Mouse (Mus musculus) limb, embryonic 14.5 days (tissue): ENCODE measurements around the gene Rnf128. TPM values are rescaled to one million over a fixed set of nuclear protein-coding genes. Genes with fewer than 3 reads are reported as not detected.

Source experiments
- ATAC-seq: fragments of 200-750 bp; cut with Nextera tagmentation; 2 replicates; pipeline ENCODE4 v1.8.0; 2017; ENCODE audit warnings: low read depth, moderate number of reproducible peaks, moderate TSS enrichment; ENCODE audit not compliant: low FRiP score
- DNase-seq: peaks from one replicate; pipeline ENCODE4 v3.0.0-alpha.2; 2015; ENCODE audit warnings: low spot score
- H3K27ac ChIP-seq: fragments of 300-500 bp; sonication (generic); replicated peaks from 2 replicates; pipeline ENCODE4 v1.5.1; 2014; ENCODE audit warnings: low read depth, mild to moderate bottlenecking, low read length, moderate library complexity, mixed read lengths
- H3K27me3 ChIP-seq: fragments of 300-500 bp; sonication (generic); 2 replicates; pipeline ENCODE4 v1.6.1; 2014; ENCODE audit warnings: low read length, mixed read lengths; ENCODE audit not compliant: control insufficient read depth, insufficient read depth
- H3K36me3 ChIP-seq: fragments of 300-500 bp; sonication (generic); 2 replicates; pipeline ENCODE4 v1.6.1; 2014; ENCODE audit warnings: mild to moderate bottlenecking, low read length, moderate library complexity, mixed read lengths; ENCODE audit not compliant: control insufficient read depth, insufficient read depth
- H3K4me1 ChIP-seq: fragments of 300-500 bp; sonication (generic); 2 replicates; pipeline ENCODE4 v1.6.1; 2014; ENCODE audit warnings: antibody characterized with exemption, low read length, mixed read lengths; ENCODE audit not compliant: control insufficient read depth, insufficient read depth
- H3K4me2 ChIP-seq: fragments of 300-500 bp; sonication (generic); replicated peaks from 2 replicates; pipeline ENCODE4 v1.6.1; 2014; ENCODE audit warnings: low read depth, mild to moderate bottlenecking, low read length, moderate library complexity; ENCODE audit not compliant: severe bottlenecking
- H3K4me3 ChIP-seq: fragments of 300-500 bp; sonication (generic); replicated peaks from 2 replicates; pipeline ENCODE4 v1.5.1; 2014; ENCODE audit warnings: low read length
- H3K9ac ChIP-seq: fragments of 300-500 bp; sonication (generic); 2 replicates; pipeline ENCODE4 v1.6.1; 2014; ENCODE audit warnings: mild to moderate bottlenecking, low read depth, low read length, moderate library complexity; ENCODE audit not compliant: severe bottlenecking
- H3K9me3 ChIP-seq: fragments of 300-500 bp; sonication (generic); 2 replicates; pipeline ENCODE4 v1.6.1; 2016; ENCODE audit warnings: low read length; ENCODE audit not compliant: control insufficient read depth
- POLR2A ChIP-seq: fragments of 200-500 bp; IDR thresholded peaks from 2 replicates; pipeline ENCODE4 v1.8.0; 2012; ENCODE audit warnings: inconsistent platforms, mild to moderate bottlenecking, moderate library complexity, borderline replicate concordance; ENCODE audit not compliant: insufficient read depth, insufficient read length; ENCODE audit errors: extremely low read depth
- WGBS: fragments of 180-500 bp; shearing (Covaris S2); extraction: QIAGEN DNeasy Blood & Tissue Kit; methylation state at CpG from one replicate; pipeline ENCODE4 v1.1.7; 2014; 5-methylcytosine and 5-hydroxymethylcytosine counted together
- polyA plus RNA-seq, 2 experiments: library from polyadenylated mRNA; depleted of rRNA in 1 of 2; stranded (reverse) in 1 of 2; unstranded in 1 of 2; fragments of >200 nt; fragmentation: Nextera tagmentation in 1 of 2; extraction: Ambion mirVana in 1 of 2; gene quantifications; 2 replicates each; pipeline versions ENCODE4 v1.2.1 to v1.2.3; 2012 to 2014

Rnf128 gene
- polyA plus RNA-seq, 2 experiments, result 3.3 to 11.2 TPM

DNA sequence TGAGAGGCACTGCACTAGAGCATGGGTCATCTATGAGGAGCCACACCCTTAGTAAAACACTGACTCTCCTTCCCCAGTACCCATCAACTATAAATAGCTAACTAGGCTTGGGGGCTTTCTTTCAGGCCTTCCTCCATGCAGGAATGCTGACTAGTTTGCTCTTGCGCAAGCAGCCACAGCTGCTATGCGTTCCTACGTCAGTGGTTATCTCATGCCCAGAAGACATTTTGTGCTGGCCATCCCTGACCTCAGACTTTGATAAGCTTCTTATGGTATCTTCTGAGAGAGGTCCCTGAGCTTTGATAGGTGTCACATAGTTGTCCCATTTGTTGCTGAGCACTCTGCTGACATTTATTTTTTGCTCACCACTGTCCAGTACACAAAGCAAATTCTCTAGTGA lies 90.2 kb downstream of the Rnf128 start:
- Histone ChIP-seq H3K27me3 (no peaks in the 10 kb centered on the region), H3K9ac (no peak overlapping the region), H3K9me3 (no peaks in the 10 kb centered on the region), H3K27ac (no peak overlapping the region), H3K4me1 (no peaks in the 10 kb centered on the region), H3K4me2 (no peak overlapping the region), H3K36me3 (no peaks in the 10 kb centered on the region), H3K4me3 (no peak overlapping the region)
- ATAC-seq (no peak), DNase-seq (no peak)
- TF ChIP-seq POLR2A, result no peak
- WGBS, result 100% methylated on average over 3 of the region's 3 CpGs

DNA sequence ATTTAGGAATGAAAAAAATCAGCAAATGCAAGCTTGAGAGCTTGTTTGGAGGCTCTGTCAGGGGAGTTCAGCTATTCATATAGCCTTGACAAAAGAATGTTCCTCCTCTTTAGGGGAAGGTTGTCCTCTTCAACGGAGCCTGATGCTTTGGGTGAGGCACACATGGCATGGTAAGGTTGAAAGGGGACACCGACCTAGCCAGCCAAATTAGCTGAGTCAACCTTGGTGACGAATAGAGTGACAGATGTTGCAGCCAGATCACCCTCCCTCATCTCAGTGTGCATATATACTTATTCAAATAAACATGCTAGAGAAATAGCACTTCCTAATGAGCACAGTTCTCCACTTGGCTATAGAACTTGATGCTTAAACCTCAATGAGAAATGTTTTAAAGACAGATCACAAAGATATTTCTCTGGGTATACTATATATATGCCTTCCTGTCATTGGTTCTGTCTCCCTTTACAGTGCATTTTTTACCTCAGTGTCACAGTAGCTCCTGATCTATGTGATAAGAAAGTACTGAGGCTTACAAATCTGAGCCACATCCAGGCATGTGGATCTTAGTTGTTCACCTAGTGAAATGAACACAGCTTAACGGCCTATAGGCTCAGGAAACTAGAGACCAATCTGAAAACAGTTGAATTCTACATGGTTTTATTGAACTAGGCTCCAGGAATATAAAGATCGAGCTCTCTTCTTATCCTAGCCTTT lies 91.4 kb downstream of the Rnf128 start:
- Histone ChIP-seq H3K9ac (no peak overlapping the region), H3K4me2 (no peak overlapping the region), H3K4me1 (no peaks in the 10 kb centered on the region), H3K36me3 (no peaks in the 10 kb centered on the region), H3K27ac (no peak overlapping the region), H3K27me3 (no peaks in the 10 kb centered on the region), H3K9me3 (no peaks in the 10 kb centered on the region), H3K4me3 (no peak overlapping the region)
- no peak for ATAC-seq
- DNase-seq, result no peak
- TF ChIP-seq POLR2A, result no peak
- 67% methylated on average over 5 of the region's 5 CpGs for WGBS

DNA sequence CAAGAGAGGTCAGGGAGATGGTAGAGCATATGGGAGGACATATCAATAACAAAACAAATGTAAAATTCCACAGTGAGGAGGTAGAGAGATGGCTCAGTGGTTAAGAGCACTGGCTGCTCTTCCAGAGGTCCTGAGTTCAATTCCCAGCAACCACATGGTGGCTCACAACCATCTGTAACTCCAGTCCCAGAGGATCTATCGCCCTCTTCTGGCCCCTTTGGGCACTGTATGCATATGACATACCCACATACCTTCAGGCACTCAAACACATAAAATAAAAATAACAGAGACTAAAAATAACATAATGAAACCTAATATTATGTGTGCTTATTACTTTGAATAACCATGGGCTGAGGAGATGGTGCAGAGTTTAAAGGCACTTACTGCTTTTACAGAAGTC lies 99.0 kb downstream of the Rnf128 start:
- ATAC-seq (no peak), DNase-seq (no peak)
- H3K4me3 ChIP-seq, result no peak overlapping the region
- no peaks in the 10 kb centered on the region for H3K27me3 ChIP-seq
- no peaks in the 10 kb centered on the region for H3K36me3 ChIP-seq
- H3K4me2 ChIP-seq, result no peak overlapping the region
- H3K9ac ChIP-seq, result no peak overlapping the region
- no peaks in the 10 kb centered on the region for H3K9me3 ChIP-seq
- WGBS, result 52% methylated on average over 1 of the region's 1 CpGs
- no peak for TF ChIP-seq POLR2A
- H3K27ac ChIP-seq, result no peak overlapping the region
- no peaks in the 10 kb centered on the region for H3K4me1 ChIP-seq

DNA sequence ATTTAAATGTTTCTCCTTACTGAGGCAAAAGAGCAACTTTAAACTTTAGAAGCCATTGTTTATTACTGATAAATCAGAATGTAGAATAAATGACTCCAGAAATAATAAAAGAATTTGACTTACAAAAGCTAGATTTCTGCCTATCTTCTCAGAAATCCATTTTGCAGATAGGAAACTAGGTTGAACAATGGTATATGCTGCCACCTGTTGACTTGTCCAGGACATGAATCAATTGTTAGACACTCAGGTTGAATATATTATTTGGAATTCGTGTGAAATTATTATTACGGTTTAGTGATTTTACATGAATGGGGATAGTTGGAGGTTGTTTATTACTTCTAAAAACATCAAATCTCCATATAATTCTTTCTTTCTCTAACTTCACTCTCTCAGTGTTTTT lies 102.7 kb downstream of the Rnf128 start:
- H3K9me3 ChIP-seq, result no peaks in the 10 kb centered on the region
- no peaks in the 10 kb centered on the region for H3K27me3 ChIP-seq
- ATAC-seq (no peak), DNase-seq (peak; percentile 21)
- WGBS, result 70% methylated on average over 2 of the region's 2 CpGs
- no peak overlapping the region for H3K27ac ChIP-seq
- H3K4me2 ChIP-seq, result no peak overlapping the region
- no peaks in the 10 kb centered on the region for H3K36me3 ChIP-seq
- H3K4me1 ChIP-seq, result no peaks in the 10 kb centered on the region
- H3K4me3 ChIP-seq, result no peak overlapping the region
- H3K9ac ChIP-seq, result no peak overlapping the region
- TF ChIP-seq POLR2A, result no peak

DNA sequence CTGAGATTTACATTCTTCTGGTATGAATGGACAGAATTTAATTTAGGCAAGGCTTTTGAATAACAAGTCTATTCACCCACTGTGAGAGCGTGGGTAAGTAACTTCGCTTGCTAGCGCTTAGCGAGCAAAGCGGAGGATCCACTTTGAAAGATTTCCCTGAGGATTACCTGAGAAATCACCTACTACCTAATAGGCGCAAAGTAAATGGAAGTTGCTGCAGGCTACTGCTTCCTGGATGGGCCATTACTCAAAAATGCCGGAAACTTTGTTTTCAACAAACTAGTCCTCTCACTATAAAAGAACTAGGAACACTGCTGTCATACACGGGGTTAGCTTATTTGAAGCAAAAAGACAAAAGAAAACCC lies 121.3 kb downstream of the Rnf128 start:
- WGBS, result 23% methylated on average over 8 of the region's 8 CpGs

More for the DNA sequence above, 121.3 kb downstream of the Rnf128 start:
- peak overlapping the region; percentile 53 for H3K4me3 ChIP-seq
- peak; percentile 36; the same call in 1 of the 2 replicates for ATAC-seq
- peak overlapping the region; percentile 52 for H3K4me2 ChIP-seq
- H3K27me3 ChIP-seq, result no peaks in the 10 kb centered on the region; the same call in 1 of the 2 replicates
- no peaks in the 10 kb centered on the region for H3K4me1 ChIP-seq
- DNase-seq, result no peak
- H3K9me3 ChIP-seq, result no peaks in the 10 kb centered on the region
- 0 out of 2 replicates have a peak overlapping the region, but pooled peaks have one; percentile 19 for H3K27ac ChIP-seq
- H3K36me3 ChIP-seq, result no peaks in the 10 kb centered on the region
- no peak for TF ChIP-seq POLR2A
- peak overlapping the region; percentile 40; the same call in 1 of the 2 replicates for H3K9ac ChIP-seq
